Mouse (Mus musculus) midbrain, embryonic 16.5 days (tissue): ENCODE results near the gene Vkorc1l1. TPM values are rescaled to one million over a fixed set of nuclear protein-coding genes. Genes with fewer than 3 reads are reported as not detected.
"Not testable (repeated sequence)": the region's sequence is repeated elsewhere in the genome, so short reads cannot be mapped to it uniquely, and the experiment has no call there.

ENCODE experiments used
- ATAC-seq: fragments of 200-750 bp; cut with Nextera tagmentation; 2 replicates; pipeline ENCODE4 v1.8.0; 2017; ENCODE audit warnings: moderate TSS enrichment
- H3K27ac ChIP-seq: fragments of 300-500 bp; sonication (generic); 2 replicates; pipeline ENCODE4 v1.5.1; 2014; ENCODE audit warnings: mild to moderate bottlenecking, low read length, mixed read lengths
- H3K27me3 ChIP-seq: fragments of 300-500 bp; sonication (generic); 2 replicates; pipeline ENCODE4 v1.6.1; 2014; ENCODE audit warnings: low read depth, low read length, mixed read lengths; ENCODE audit not compliant: control insufficient read depth, insufficient read depth
- H3K36me3 ChIP-seq: fragments of 300-500 bp; sonication (generic); 2 replicates; pipeline ENCODE4 v1.6.1; 2014; ENCODE audit warnings: mild to moderate bottlenecking, low read length, moderate library complexity, mixed read lengths; ENCODE audit not compliant: control insufficient read depth, insufficient read depth
- H3K4me1 ChIP-seq: fragments of 300-500 bp; sonication (generic); 2 replicates; pipeline ENCODE4 v1.6.1; 2014; ENCODE audit warnings: mild to moderate bottlenecking, low read length, mixed read lengths; ENCODE audit not compliant: control insufficient read depth, insufficient read depth
- H3K4me2 ChIP-seq: fragments of 300-500 bp; sonication (generic); 2 replicates; pipeline ENCODE4 v1.6.1; 2014; ENCODE audit warnings: mild to moderate bottlenecking, low read length, mixed read lengths
- H3K4me3 ChIP-seq: fragments of 300-500 bp; sonication (generic); 2 replicates; pipeline ENCODE4 v1.5.1; 2014; ENCODE audit warnings: low read depth, mild to moderate bottlenecking, low read length, moderate library complexity, mixed read lengths
- H3K9ac ChIP-seq: fragments of 300-500 bp; sonication (generic); 2 replicates; pipeline ENCODE4 v1.6.1; 2014; ENCODE audit warnings: low read depth, low read length, mixed read lengths
- H3K9me3 ChIP-seq: fragments of 300-500 bp; sonication (generic); replicated peaks from 2 replicates; pipeline ENCODE4 v1.6.1; 2014; ENCODE audit warnings: mild to moderate bottlenecking, low read length, mixed read lengths; ENCODE audit not compliant: control insufficient read depth, poor library complexity, severe bottlenecking
- WGBS: fragments of 180-500 bp; shearing (Covaris S2); extraction: QIAGEN DNeasy Blood & Tissue Kit; methylation state at CpG from one replicate; pipeline ENCODE4 v1.1.7; 2014; 5-methylcytosine and 5-hydroxymethylcytosine counted together
- polyA plus RNA-seq: library from polyadenylated mRNA; unstranded; fragments of >200 nt; fragmentation: Nextera tagmentation; extraction: Ambion mirVana; gene quantifications from 2 replicates; pipeline ENCODE4 v1.2.1, GENCODE M21; 2015

Vkorc1l1 gene
- polyA plus RNA-seq, 1 experiment from 2014 or later: 29.1 TPM

DNA sequence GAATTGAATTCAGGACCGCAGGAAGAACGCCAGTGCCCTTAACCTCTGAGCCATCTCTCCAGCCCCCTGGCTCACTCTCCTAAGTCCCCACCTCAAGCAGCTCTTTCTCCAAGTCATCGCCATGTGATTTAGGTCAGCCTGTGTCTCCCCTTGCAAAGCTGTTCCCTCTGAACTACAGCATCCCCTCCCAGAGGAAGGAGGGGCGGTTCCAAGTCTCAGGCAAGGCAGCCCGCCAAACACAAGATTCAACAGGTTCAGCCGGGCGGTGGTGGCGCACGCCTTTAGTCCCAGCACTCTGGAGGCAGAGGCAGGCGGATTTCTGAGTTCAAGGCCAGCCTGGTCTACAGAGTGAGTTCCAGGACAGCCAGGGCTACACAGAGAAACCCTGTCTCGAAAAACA is 26.3 kb upstream of the Vkorc1l1 start:
- not testable (repeated sequence) for H3K9me3 ChIP-seq, H3K27ac ChIP-seq, H3K9ac ChIP-seq, H3K27me3 ChIP-seq, H3K4me2 ChIP-seq, ATAC-seq, H3K36me3 ChIP-seq, H3K4me1 ChIP-seq, H3K4me3 ChIP-seq
- 88% methylated on average over 11 of the region's 11 CpGs for WGBS

DNA sequence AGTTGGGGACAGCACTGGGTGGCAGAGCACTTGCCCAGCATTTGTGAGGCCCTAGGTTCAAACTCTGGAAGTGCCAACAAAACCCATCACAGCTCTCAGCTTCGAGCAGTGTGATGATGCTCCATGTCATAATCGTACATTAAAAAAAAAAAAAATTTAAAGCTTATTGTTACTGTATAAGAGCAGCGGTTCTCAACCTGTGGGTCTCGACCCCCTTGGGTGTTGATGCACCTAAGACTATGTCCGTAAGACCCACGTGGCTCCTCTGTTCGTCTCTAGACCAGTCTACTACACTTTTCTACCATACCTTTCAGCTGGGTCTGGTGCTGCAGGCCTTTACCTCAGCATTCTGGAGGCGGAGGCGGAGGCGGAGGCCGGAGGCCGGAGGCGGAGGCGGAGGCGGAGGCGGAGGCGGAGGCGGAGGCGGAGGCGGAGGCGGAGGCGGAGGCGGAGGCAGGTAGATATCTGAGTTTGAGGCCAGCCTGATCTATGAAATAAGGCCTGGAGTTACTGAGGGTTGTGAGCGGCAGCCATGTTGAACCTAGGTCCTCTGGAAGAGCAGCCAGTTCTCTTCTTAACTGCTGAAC is 23.6 kb upstream of the Vkorc1l1 start:
- Histone ChIP-seq H3K27ac (no peak overlapping the region), H3K27me3 (no peaks in the 10 kb centered on the region), H3K4me3 (no peak overlapping the region), H3K4me1 (no peaks in the 10 kb centered on the region), H3K36me3 (no peaks in the 10 kb centered on the region), H3K9me3 (no peaks in the 10 kb centered on the region), H3K9ac (no peak overlapping the region), H3K4me2 (no peak overlapping the region)
- no peak for ATAC-seq
- WGBS: 92% methylated on average over 24 of the region's 24 CpGs

DNA sequence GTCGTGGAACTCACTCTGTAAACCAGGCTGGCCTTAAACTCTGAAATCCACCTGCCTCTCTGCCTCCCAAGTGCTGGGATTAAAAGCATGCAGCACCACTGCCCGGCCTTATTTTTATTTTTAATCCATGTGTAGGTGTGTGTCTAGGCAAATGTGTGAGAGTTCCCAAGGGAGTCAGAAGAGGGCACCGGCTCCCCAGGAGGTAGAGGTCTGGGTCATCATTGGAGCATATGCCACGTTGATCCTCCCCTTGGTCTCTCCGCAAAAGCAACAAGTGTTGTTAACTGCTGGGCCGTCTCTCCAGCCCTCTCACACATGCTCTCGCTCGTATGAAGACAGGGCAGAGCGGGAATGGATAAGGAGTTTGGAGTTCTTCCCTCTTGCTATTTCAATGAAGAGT is 23.0 kb upstream of the Vkorc1l1 start:
- Histone ChIP-seq H3K27me3 (no peaks in the 10 kb centered on the region), H3K4me3 (no peak overlapping the region), H3K9ac (no peak overlapping the region), H3K4me1 (no peaks in the 10 kb centered on the region), H3K27ac (no peak overlapping the region), H3K36me3 (no peaks in the 10 kb centered on the region), H3K4me2 (no peak overlapping the region), H3K9me3 (no peaks in the 10 kb centered on the region)
- 85% methylated on average over 9 of the region's 9 CpGs for WGBS
- no peak for ATAC-seq

DNA sequence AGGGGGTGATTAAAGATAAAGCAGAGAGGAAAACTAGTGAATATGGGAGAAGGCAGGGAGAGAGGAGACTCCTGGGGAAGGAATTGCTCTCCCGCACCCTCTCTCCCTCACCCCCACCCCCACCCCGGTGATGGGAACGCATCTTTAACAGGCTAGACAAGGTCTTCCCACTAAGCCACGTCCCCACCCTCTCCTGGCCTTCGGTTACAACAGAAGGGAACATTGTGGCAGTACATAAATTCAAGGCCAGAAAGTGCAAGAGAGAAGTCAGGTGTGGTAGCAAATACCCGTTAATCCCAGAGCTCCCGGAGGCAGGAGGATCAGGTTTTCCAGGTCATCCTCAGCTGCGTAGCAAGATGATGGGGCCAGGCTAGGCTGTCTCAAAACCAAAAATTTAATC is 22.4 kb upstream of the Vkorc1l1 start:
- no peak overlapping the region for H3K4me2 ChIP-seq
- no peaks in the 10 kb centered on the region for H3K36me3 ChIP-seq
- H3K9me3 ChIP-seq: no peaks in the 10 kb centered on the region
- no peaks in the 10 kb centered on the region for H3K27me3 ChIP-seq
- no peak overlapping the region for H3K9ac ChIP-seq
- no peaks in the 10 kb centered on the region for H3K4me1 ChIP-seq
- H3K27ac ChIP-seq: no peak overlapping the region
- H3K4me3 ChIP-seq: no peak overlapping the region
- WGBS: 67% methylated on average over 8 of the region's 8 CpGs
- ATAC-seq: no peak

DNA sequence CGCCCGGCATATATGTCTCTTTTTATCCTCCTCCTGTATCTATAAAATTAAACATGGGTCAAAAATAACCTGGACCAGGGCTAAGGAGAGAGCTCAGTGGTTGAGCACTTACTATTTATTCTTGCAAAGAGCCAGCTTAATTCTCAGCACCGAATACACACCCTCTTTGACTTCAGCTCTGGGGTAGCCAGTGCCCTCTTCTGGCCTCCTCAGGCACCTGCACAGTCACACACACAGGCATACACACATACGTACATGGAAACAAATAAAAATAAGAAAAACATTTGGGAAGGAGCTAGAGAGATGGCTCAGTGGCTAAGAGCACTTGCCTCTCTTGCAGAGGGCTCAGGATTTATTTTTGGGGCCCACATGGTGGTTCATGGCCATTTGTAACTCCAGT is 19.8 kb upstream of the Vkorc1l1 start:
- Histone ChIP-seq H3K36me3 (no peaks in the 10 kb centered on the region), H3K27me3 (no peaks in the 10 kb centered on the region), H3K4me3 (no peak overlapping the region), H3K9me3 (no peaks in the 10 kb centered on the region), H3K9ac (no peak overlapping the region), H3K4me1 (no peaks in the 10 kb centered on the region), H3K4me2 (no peak overlapping the region), H3K27ac (no peak overlapping the region)
- 92% methylated on average over 4 of the region's 4 CpGs for WGBS
- no peak for ATAC-seq

DNA sequence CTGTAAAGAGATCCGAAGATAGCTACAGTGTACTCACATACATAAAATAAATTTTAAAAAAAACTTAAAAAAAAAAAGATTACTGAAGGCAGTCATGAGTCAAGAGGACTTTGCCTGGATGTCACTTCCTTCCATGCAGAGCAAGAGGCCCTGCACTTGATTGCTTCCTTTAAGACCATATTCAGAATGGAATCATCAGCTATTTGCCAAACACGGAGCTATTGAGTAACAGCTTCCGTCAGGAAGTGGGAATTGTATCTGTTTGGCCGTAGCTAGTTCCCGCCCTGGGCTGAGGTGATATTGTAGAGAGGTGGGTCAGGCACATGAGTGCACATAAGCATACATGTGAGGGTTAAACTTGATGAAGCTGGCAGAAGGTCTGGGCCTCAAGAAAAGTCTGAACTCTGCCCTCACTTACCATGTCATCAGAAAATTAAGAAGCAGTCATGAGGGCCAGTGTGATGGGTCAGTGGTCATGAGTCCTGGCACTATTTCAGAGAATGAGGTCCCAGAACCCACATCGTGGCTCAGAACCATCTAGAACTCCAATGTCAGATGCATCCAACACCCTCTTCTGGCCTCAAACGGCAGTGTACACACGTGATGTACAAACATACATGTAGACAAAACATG is 16.8 kb upstream of the Vkorc1l1 start:
- no peaks in the 10 kb centered on the region for H3K4me1 ChIP-seq
- no peak overlapping the region for H3K4me2 ChIP-seq
- 93% methylated on average over 8 of the region's 8 CpGs for WGBS
- no peak overlapping the region for H3K9ac ChIP-seq
- no peaks in the 10 kb centered on the region for H3K36me3 ChIP-seq
- H3K27me3 ChIP-seq: no peaks in the 10 kb centered on the region
- no peak overlapping the region for H3K27ac ChIP-seq
- ATAC-seq: no peak
- no peak overlapping the region for H3K4me3 ChIP-seq
- H3K9me3 ChIP-seq: no peaks in the 10 kb centered on the region

DNA sequence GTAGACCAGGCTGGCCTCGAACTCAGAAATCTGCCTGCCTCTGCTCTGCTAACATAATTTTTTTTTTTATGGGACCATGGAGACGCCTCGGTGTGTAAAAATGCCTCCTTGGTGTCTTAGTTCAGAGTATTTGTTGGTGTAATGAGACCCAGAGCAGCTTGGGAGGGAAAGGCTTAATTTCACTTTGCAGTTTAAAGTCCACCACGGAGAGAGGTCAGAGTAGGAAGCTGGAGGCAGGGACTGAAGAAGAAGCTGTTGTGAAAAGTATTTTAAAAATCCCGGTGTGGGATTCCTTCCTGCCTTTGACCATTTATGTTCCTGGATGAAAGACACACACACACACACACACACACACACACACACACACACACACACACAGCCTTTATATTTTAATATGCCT is 15.8 kb upstream of the Vkorc1l1 start:
- H3K36me3 ChIP-seq: no peaks in the 10 kb centered on the region
- WGBS: 82% methylated on average over 5 of the region's 5 CpGs
- no peak overlapping the region for H3K4me3 ChIP-seq
- no peaks in the 10 kb centered on the region for H3K27me3 ChIP-seq
- no peaks in the 10 kb centered on the region for H3K9me3 ChIP-seq
- no peak overlapping the region for H3K9ac ChIP-seq
- H3K4me2 ChIP-seq: no peak overlapping the region
- no peak overlapping the region for H3K27ac ChIP-seq
- no peaks in the 10 kb centered on the region for H3K4me1 ChIP-seq
- no peak for ATAC-seq

DNA sequence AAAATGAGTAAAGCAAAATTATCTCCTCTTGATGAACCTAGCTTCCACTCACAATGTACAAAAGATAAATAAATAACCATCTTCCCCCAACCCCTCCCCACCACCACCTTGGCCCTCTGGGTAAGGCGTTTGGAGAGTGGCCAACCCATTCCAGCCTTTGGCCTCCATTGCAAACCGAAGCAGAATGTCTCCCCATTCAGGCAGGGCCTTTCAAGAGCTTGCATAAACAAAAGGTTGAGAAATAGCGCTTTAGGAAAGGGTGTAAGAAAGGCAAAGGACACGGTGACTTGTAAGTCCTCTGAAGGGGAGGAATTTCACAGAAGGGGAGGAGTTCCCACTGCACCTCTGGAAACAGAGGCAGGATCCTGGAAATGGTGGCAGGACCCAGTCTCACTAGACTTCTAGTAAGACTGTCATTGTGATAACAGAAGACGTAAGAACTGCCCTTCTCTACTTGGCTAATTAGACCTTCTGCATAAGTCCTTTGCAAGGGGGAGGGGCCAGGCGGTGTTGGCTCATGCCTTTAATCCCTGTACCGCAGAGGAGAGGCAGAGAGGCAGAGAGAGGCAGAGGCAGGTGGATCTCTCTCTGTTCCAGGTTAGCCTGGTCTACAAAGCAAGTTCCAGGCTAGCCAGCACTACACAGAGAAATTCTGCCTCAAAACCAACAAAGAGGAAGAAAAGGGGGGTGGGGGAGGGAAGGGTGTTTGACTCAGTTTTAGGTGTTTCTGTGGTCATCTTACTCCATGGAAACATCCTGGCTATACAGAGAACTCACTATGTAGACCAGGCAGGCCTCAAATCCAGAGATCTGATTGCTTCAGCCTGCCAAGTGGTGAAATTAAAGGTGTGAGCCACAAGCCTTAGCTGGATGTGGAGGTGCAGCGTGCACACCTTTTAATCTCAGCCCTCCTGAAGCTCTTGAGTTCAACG is 11.6 kb upstream of the Vkorc1l1 start:
- 53% methylated on average over 9 of the region's 9 CpGs for WGBS
- no peak overlapping the region for H3K9ac ChIP-seq
- no peak overlapping the region for H3K4me3 ChIP-seq
- H3K27ac ChIP-seq: no peak overlapping the region
- H3K9me3 ChIP-seq: no peaks in the 10 kb centered on the region
- no peak for ATAC-seq
- H3K4me2 ChIP-seq: no peak overlapping the region
- H3K36me3 ChIP-seq: no peaks in the 10 kb centered on the region
- no peaks in the 10 kb centered on the region for H3K27me3 ChIP-seq
- H3K4me1 ChIP-seq: no peaks in the 10 kb centered on the region

DNA sequence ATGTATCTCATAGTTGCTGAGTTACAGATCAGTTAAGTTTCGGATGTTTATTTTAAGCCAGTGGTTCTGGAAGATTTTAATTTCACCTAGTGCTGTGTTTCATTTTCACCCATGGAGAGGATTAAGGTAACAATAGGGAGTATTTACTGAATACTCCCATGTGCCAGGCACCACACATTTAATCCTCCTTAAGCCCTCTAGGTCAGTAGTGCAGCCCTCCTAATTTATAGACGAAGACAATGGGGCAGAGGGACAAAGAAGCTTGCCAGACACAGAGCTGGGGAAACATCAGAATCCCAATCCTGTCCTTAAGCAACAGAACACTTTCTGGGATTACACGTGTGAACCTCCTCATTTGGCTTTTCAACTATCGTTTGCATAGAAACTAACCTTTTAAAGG is 4.8 kb upstream of the Vkorc1l1 start:
- no peaks in the 10 kb centered on the region for H3K9me3 ChIP-seq
- no peaks in the 10 kb centered on the region for H3K4me1 ChIP-seq
- H3K9ac ChIP-seq: no peak overlapping the region
- no peak overlapping the region for H3K4me3 ChIP-seq
- H3K36me3 ChIP-seq: no peaks in the 10 kb centered on the region
- no peak for ATAC-seq
- no peaks in the 10 kb centered on the region for H3K27me3 ChIP-seq
- 10% methylated on average over 4 of the region's 4 CpGs for WGBS
- H3K4me2 ChIP-seq: no peak overlapping the region
- H3K27ac ChIP-seq: no peak overlapping the region
